Mouse (Mus musculus) embryonic fibroblast, embryonic 13.5 days (primary cell): ENCODE measurements at regions not wholly inside any gene's neighbourhood (a gene's known extent, or its start where the extent isn't known, plus 50 kb on each side); places are given as distances from the start of the nearest gene placed in this dataset.

Experiments used
- CTCF ChIP-seq: IDR thresholded peaks from 2 replicates; pipeline ENCODE4 v1.5.1; 2011; ENCODE audit warnings: mild to moderate bottlenecking, control low read depth, low read length, moderate library complexity, borderline replicate concordance; ENCODE audit not compliant: insufficient read depth
- POLR2A ChIP-seq: IDR thresholded peaks from 2 replicates; pipeline ENCODE4 v1.6.1; 2011; ENCODE audit warnings: low read depth, mild to moderate bottlenecking, control low read depth, low read length, moderate library complexity

GRCm38 (mm10) chr8:10828580-10828979, 179.7 kb downstream of the Irs2 start:
- no peak for TF ChIP-seq CTCF
- no peak for TF ChIP-seq POLR2A
